Mouse (Mus musculus): ENCODE measurements around the gene Adad2. TPM values are rescaled to one million over a fixed set of nuclear protein-coding genes. Genes with fewer than 3 reads are reported as not detected.

The Adad2 gene
- total and polyA plus RNA-seq, 3 experiments = not detected

- no peak overlapping the region for H3K4me3 ChIP-seq (ENCODE audit: control insufficient read depth in 1 of 2, insufficient read depth in 1 of 2, low read depth in 2 of 2, low read length in 2 of 2)
- H3K9ac ChIP-seq (ENCODE audit: control insufficient read depth, low read depth, low read length, poor library complexity, severe bottlenecking) = no peak overlapping the region
- H3K79me2 ChIP-seq (ENCODE audit: control insufficient read depth, insufficient read depth, low read length, poor library complexity) = no peaks in the 10 kb centered on the region
- TF ChIP-seq MAX (IDR thresholded peaks at IDR 0.05; ENCODE audit: low read length) = no peak
- no peak for TF ChIP-seq TBP (IDR thresholded peaks at IDR 0.05; ENCODE audit: low read depth, low read length)
- TF ChIP-seq BHLHE40 (IDR thresholded peaks at IDR 0.05; ENCODE audit: borderline replicate concordance, low read depth, low read length) = no peak
- TF ChIP-seq POLR2AphosphoS5 (IDR thresholded peaks at IDR 0.05; ENCODE audit: borderline replicate concordance, low read depth, low read length) = no peak
- no peak for TF ChIP-seq USF2 (IDR thresholded peaks at IDR 0.05; ENCODE audit: borderline replicate concordance in 1 of 2, insufficient read depth in 1 of 2, low read depth in 1 of 2, low read length in 2 of 2)
- no peak for TF ChIP-seq MXI1 (IDR thresholded peaks at IDR 0.05; ENCODE audit: low read depth, low read length)
- no peak for TF ChIP-seq POLR2AphosphoS2 (IDR thresholded peaks at IDR 0.05; ENCODE audit: low read length)
- TF ChIP-seq GABPA (IDR thresholded peaks at IDR 0.05; ENCODE audit: low read depth, low read length) = no peak
- TF ChIP-seq CTCF (IDR thresholded peaks at IDR 0.05 in 2 of 3, conservative IDR thresholded peaks at IDR 0.05 in 1 of 3; ENCODE audit: control insufficient read depth in 1 of 3, insufficient read depth in 1 of 3, low read depth in 2 of 3, low read length in 3 of 3, poor library complexity in 1 of 3, severe bottlenecking in 1 of 3) = no peak
- H3K4me1 ChIP-seq (ENCODE audit: control insufficient read depth in 1 of 2, insufficient read depth in 2 of 2, low read length in 2 of 2) = no peaks in the 10 kb centered on the region
- no peaks in the 10 kb centered on the region for H3K36me3 ChIP-seq (ENCODE audit: control insufficient read depth in 1 of 2, insufficient read depth in 2 of 2, low read length in 2 of 2)
- no peak overlapping the region for H3K27ac ChIP-seq (ENCODE audit: control insufficient read depth, low read depth, low read length)
- DNase-seq (ENCODE audit: low read depth, low spot score) = no peak
- no peaks in the 10 kb centered on the region for H3K9me3 ChIP-seq (replicated peaks; ENCODE audit: insufficient read depth, low read length)
- H3K27me3 ChIP-seq (ENCODE audit: control insufficient read depth in 1 of 2, insufficient read depth in 2 of 2, low read length in 2 of 2) = peaks cover 0 to 4% of the 10 kb centered on the region in 2 experiments; a peak in 2 of 4 replicates
Observed at GRCm38 (mm10) chr8:119639798-119640197, 27.3 kb downstream of the Adad2 start.

- no peaks in the 10 kb centered on the region for H3K79me2 ChIP-seq (ENCODE audit: control insufficient read depth, insufficient read depth, low read length, poor library complexity)
- 0 out of 4 replicates have a peak, but pooled peaks cover 0 to 2% of the 10 kb centered on the region in 2 experiments for H3K27me3 ChIP-seq (ENCODE audit: control insufficient read depth in 1 of 2, insufficient read depth in 2 of 2, low read length in 2 of 2)
- H3K36me3 ChIP-seq (ENCODE audit: control insufficient read depth in 1 of 2, insufficient read depth in 2 of 2, low read length in 2 of 2) = no peaks in the 10 kb centered on the region
- TF ChIP-seq ZMIZ1 (IDR thresholded peaks at IDR 0.05; ENCODE audit: low read depth, low read length) = no peak
- TF ChIP-seq MAX (IDR thresholded peaks at IDR 0.05; ENCODE audit: low read length) = no peak
- no peak for TF ChIP-seq TBP (IDR thresholded peaks at IDR 0.05; ENCODE audit: low read depth, low read length)
- no peak for TF ChIP-seq RAD21 (IDR thresholded peaks at IDR 0.05; ENCODE audit: low read depth, low read length)
- TF ChIP-seq CTCF (IDR thresholded peaks at IDR 0.05 in 2 of 3, conservative IDR thresholded peaks at IDR 0.05 in 1 of 3; ENCODE audit: control insufficient read depth in 1 of 3, insufficient read depth in 1 of 3, low read depth in 2 of 3, low read length in 3 of 3, poor library complexity in 1 of 3, severe bottlenecking in 1 of 3) = no peak
- TF ChIP-seq E2F4 (IDR thresholded peaks at IDR 0.05; ENCODE audit: borderline replicate concordance, low read depth, low read length) = no peak
- DNase-seq (ENCODE audit: low read depth, low spot score) = no peak
- no peak overlapping the region for H3K9ac ChIP-seq (ENCODE audit: control insufficient read depth, low read depth, low read length, poor library complexity, severe bottlenecking)
- H3K27ac ChIP-seq (ENCODE audit: control insufficient read depth, low read depth, low read length) = no peak overlapping the region
- no peaks in the 10 kb centered on the region for H3K4me1 ChIP-seq (ENCODE audit: control insufficient read depth in 1 of 2, insufficient read depth in 2 of 2, low read length in 2 of 2)
- H3K9me3 ChIP-seq (replicated peaks; ENCODE audit: insufficient read depth, low read length) = no peaks in the 10 kb centered on the region
- no peak overlapping the region for H3K4me3 ChIP-seq (ENCODE audit: control insufficient read depth in 1 of 2, insufficient read depth in 1 of 2, low read depth in 2 of 2, low read length in 2 of 2)
Observed at GRCm38 (mm10) chr8:119641058-119641457, 28.5 kb downstream of the Adad2 start.

- H3K27me3 ChIP-seq (ENCODE audit: control insufficient read depth in 1 of 2, insufficient read depth in 2 of 2, low read length in 2 of 2) = 0 out of 4 replicates have a peak, but pooled peaks cover 0 to 2% of the 10 kb centered on the region in 2 experiments
Observed at GRCm38 (mm10) chr8:119642960-119643359, 30.4 kb downstream of the Adad2 start.

More at GRCm38 (mm10) chr8:119642960-119643359, 30.4 kb downstream of the Adad2 start:
- Histone ChIP-seq H3K4me1 (ENCODE audit: control insufficient read depth in 1 of 2, insufficient read depth in 2 of 2, low read length in 2 of 2) (no peaks in the 10 kb centered on the region), H3K4me3 (ENCODE audit: control insufficient read depth in 1 of 2, insufficient read depth in 1 of 2, low read depth in 2 of 2, low read length in 2 of 2) (no peak overlapping the region), H3K36me3 (ENCODE audit: control insufficient read depth in 1 of 2, insufficient read depth in 2 of 2, low read length in 2 of 2) (no peaks in the 10 kb centered on the region), H3K79me2 (ENCODE audit: control insufficient read depth, insufficient read depth, low read length, poor library complexity) (no peaks in the 10 kb centered on the region), H3K27ac (ENCODE audit: control insufficient read depth, low read depth, low read length) (no peak overlapping the region), H3K9me3 (replicated peaks; ENCODE audit: insufficient read depth, low read length) (no peaks in the 10 kb centered on the region), H3K9ac (ENCODE audit: control insufficient read depth, low read depth, low read length, poor library complexity, severe bottlenecking) (no peak overlapping the region)
- no peak for DNase-seq (ENCODE audit: low read depth, low spot score)
- TF ChIP-seq POLR2AphosphoS2 (IDR thresholded peaks at IDR 0.05; ENCODE audit: low read length) = no peak

Data from MEL (cell line).